Mouse (Mus musculus): ENCODE data around the gene Zfp967.
"Not testable (repeated sequence)": the region's sequence is repeated elsewhere in the genome, so short reads cannot be mapped to it uniquely, and the experiment has no call there.

Zfp967 gene

DNA sequence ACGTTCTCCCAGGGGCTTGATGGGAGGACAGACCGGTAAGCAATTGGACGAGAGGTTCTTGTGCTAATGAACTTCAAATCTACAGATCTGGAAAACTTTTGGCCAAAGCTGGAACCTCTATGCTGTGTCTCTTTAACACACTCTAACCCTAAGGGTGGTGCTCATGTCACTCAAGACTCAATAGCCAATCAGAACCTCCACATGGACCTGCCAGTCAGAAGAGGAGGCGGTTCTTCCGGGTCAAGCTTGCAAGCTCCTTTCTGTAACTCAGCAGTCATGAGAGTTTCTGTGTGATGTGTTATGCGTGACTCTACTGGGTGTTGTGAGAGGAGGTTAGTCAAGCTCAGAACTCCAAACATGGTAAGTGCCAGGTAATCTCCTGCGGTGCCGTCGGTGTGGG, at the start of gene Zfp967:
TSS of gene Zfp967 (plus strand) at position 301 of the 400 bp plus-strand sequence.
- not testable (repeated sequence) for DNase-seq (ENCODE audit: low read depth)

DNA sequence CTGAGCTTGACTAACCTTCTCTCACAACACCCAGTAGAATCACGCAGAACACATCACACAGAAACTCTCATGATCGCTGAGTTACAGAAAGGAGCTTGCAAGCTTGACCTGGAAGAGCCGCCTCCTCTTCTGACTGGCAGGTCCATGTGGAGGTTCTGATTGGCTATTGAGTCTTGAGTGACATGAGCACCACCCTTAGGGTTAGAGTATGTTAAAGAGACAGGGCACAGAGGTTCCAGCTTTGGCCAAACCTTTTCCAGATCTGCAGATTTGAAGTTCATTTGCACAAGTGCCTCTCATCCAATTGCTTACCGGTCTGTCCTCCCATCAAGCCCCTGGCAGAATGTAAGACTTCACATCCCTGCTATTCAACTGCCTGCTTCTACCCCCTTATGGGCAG, 34.2 kb upstream of the Zfp967 start, which contains the start of gene Gm14434:
TSS of gene Gm14434 (minus strand) at position 101 of the 400 bp plus-strand sequence.
- DNase-seq (ENCODE audit: low read depth) = not testable (repeated sequence)
